Mouse (Mus musculus) neural tube, embryonic 11.5 days (tissue): ENCODE data around the gene Ergic1. TPM values are rescaled to one million over a fixed set of nuclear protein-coding genes. Genes with fewer than 3 reads are reported as not detected.

ENCODE experiments used
- ATAC-seq: fragments of 200-750 bp; cut with Nextera tagmentation; 2 replicates; pipeline ENCODE4 v1.8.0; 2017; ENCODE audit warnings: moderate number of reproducible peaks, mild to moderate bottlenecking, moderate TSS enrichment, moderate library complexity; ENCODE audit not compliant: insufficient read depth, low FRiP score, low TSS enrichment
- DNase-seq: peaks from one replicate; pipeline ENCODE4 v3.0.0-alpha.2; 2015; ENCODE audit warnings: low spot score
- H3K27ac ChIP-seq: fragments of 300-500 bp; sonication (generic); 2 replicates; pipeline ENCODE4 v1.5.1; 2014; ENCODE audit warnings: low read depth, mild to moderate bottlenecking, low read length
- H3K27me3 ChIP-seq: fragments of 300-500 bp; sonication (generic); 2 replicates; pipeline ENCODE4 v1.6.1; 2014; ENCODE audit warnings: mild to moderate bottlenecking, low read length, mixed read lengths; ENCODE audit not compliant: control insufficient read depth, insufficient read depth
- H3K36me3 ChIP-seq: fragments of 300-500 bp; sonication (generic); 2 replicates; pipeline ENCODE4 v1.6.1; 2014; ENCODE audit warnings: mild to moderate bottlenecking, low read length, moderate library complexity, mixed read lengths; ENCODE audit not compliant: control insufficient read depth, insufficient read depth
- H3K4me1 ChIP-seq: fragments of 300-500 bp; sonication (generic); 2 replicates; pipeline ENCODE4 v1.6.1; 2014; ENCODE audit warnings: low read length, mixed read lengths; ENCODE audit not compliant: control insufficient read depth, insufficient read depth
- H3K4me2 ChIP-seq: fragments of 300-500 bp; sonication (generic); 2 replicates; pipeline ENCODE4 v1.6.1; 2014; ENCODE audit warnings: low read depth, mild to moderate bottlenecking, moderate library complexity
- H3K4me3 ChIP-seq: fragments of 300-500 bp; sonication (generic); 2 replicates; pipeline ENCODE4 v1.5.1; 2014; ENCODE audit warnings: low read depth, low read length
- H3K9ac ChIP-seq: fragments of 300-500 bp; sonication (generic); 2 replicates; pipeline ENCODE4 v1.6.1; 2014; ENCODE audit warnings: mild to moderate bottlenecking, low read length
- H3K9me3 ChIP-seq: fragments of 300-500 bp; sonication (generic); 2 replicates; pipeline ENCODE4 v1.6.1; 2016; ENCODE audit warnings: low read length; ENCODE audit not compliant: control insufficient read depth
- WGBS: fragments of 180-500 bp; shearing (Covaris S2); extraction: QIAGEN DNeasy Blood & Tissue Kit; methylation state at CpG from one replicate; pipeline ENCODE4 v1.1.7; 2014; 5-methylcytosine and 5-hydroxymethylcytosine counted together
- polyA plus RNA-seq: library from polyadenylated mRNA; unstranded; fragments of >200 nt; fragmentation: Nextera tagmentation; extraction: Ambion mirVana; gene quantifications from 2 replicates; pipeline ENCODE4 v1.2.1, GENCODE M21; 2014

Ergic1 gene
- polyA plus RNA-seq, 1 experiment from 2014 or later: 126 TPM

GRCm38 (mm10) chr17:26616696-26617095 lies 55.4 kb downstream of the Ergic1 start:
- no peak overlapping the region for H3K4me2 ChIP-seq
- peaks cover 6% of the 10 kb centered on the region for H3K36me3 ChIP-seq
- H3K4me1 ChIP-seq: no peaks in the 10 kb centered on the region

GRCm38 (mm10) chr17:26618498-26618897 lies 57.2 kb downstream of the Ergic1 start:
- Histone ChIP-seq H3K4me1 (no peaks in the 10 kb centered on the region), H3K27me3 (no peaks in the 10 kb centered on the region), H3K4me2 (no peak overlapping the region), H3K4me3 (no peak overlapping the region), H3K9me3 (no peaks in the 10 kb centered on the region), H3K36me3 (peaks cover 6% of the 10 kb centered on the region), H3K9ac (no peak overlapping the region), H3K27ac (no peak overlapping the region)
- 89% methylated on average over 5 of the region's 5 CpGs for WGBS
- ATAC-seq (no peak), DNase-seq (no peak)

More at GRCm38 (mm10) chr17:26616696-26617095, 55.4 kb downstream of the Ergic1 start:
- no peak for ATAC-seq
- Histone ChIP-seq H3K9ac (no peak overlapping the region), H3K27me3 (no peaks in the 10 kb centered on the region), H3K27ac (no peak overlapping the region), H3K9me3 (no peaks in the 10 kb centered on the region), H3K4me3 (no peak overlapping the region)
- WGBS: 84% methylated on average over 2 of the region's 2 CpGs
- no peak for DNase-seq

GRCm38 (mm10) chr17:26619577-26619976 lies 58.3 kb downstream of the Ergic1 start:
- no peak overlapping the region for H3K9ac ChIP-seq
- WGBS: 91% methylated on average over 6 of the region's 6 CpGs
- ATAC-seq: no peak
- no peak overlapping the region for H3K4me3 ChIP-seq
- H3K4me2 ChIP-seq: no peak overlapping the region
- peaks cover 6% of the 10 kb centered on the region for H3K36me3 ChIP-seq
- no peaks in the 10 kb centered on the region for H3K27me3 ChIP-seq
- no peaks in the 10 kb centered on the region for H3K9me3 ChIP-seq
- H3K4me1 ChIP-seq: no peaks in the 10 kb centered on the region
- no peak for DNase-seq
- no peak overlapping the region for H3K27ac ChIP-seq

- DNase-seq (no peak), ATAC-seq (no peak)
- Histone ChIP-seq H3K4me1 (no peaks in the 10 kb centered on the region), H3K27me3 (no peaks in the 10 kb centered on the region), H3K36me3 (peaks cover 6% of the 10 kb centered on the region), H3K4me3 (no peak overlapping the region), H3K9ac (no peak overlapping the region), H3K9me3 (no peaks in the 10 kb centered on the region), H3K4me2 (no peak overlapping the region), H3K27ac (no peak overlapping the region)
- WGBS: 96% methylated on average over 6 of the region's 6 CpGs
Measured at GRCm38 (mm10) chr17:26620292-26620691, 59.0 kb downstream of the Ergic1 start.

GRCm38 (mm10) chr17:26620786-26621766 lies 59.8 kb downstream of the Ergic1 start:
- ATAC-seq (no peak), DNase-seq (no peak)
- Histone ChIP-seq H3K27ac (no peak overlapping the region), H3K9me3 (no peaks in the 10 kb centered on the region), H3K4me2 (no peak overlapping the region), H3K4me3 (no peak overlapping the region), H3K9ac (no peak overlapping the region), H3K4me1 (no peaks in the 10 kb centered on the region), H3K27me3 (no peaks in the 10 kb centered on the region), H3K36me3 (peaks cover 6% of the 10 kb centered on the region)
- WGBS: 94% methylated on average over 17 of the region's 17 CpGs

GRCm38 (mm10) chr17:26621912-26622311 lies 60.6 kb downstream of the Ergic1 start:
- no peaks in the 10 kb centered on the region for H3K9me3 ChIP-seq
- WGBS: 90% methylated on average over 5 of the region's 5 CpGs
- H3K9ac ChIP-seq: no peak overlapping the region
- H3K4me2 ChIP-seq: no peak overlapping the region
- no peak overlapping the region for H3K4me3 ChIP-seq
- H3K36me3 ChIP-seq: peaks cover 6% of the 10 kb centered on the region
- no peaks in the 10 kb centered on the region for H3K27me3 ChIP-seq
- no peak for DNase-seq
- H3K4me1 ChIP-seq: no peaks in the 10 kb centered on the region
- no peak overlapping the region for H3K27ac ChIP-seq
- no peak for ATAC-seq

- Histone ChIP-seq H3K9ac (no peak overlapping the region), H3K27me3 (no peaks in the 10 kb centered on the region), H3K27ac (no peak overlapping the region), H3K4me3 (no peak overlapping the region), H3K36me3 (peaks cover 3% of the 10 kb centered on the region; the same call in 1 of the 2 replicates), H3K4me2 (no peak overlapping the region), H3K4me1 (no peaks in the 10 kb centered on the region), H3K9me3 (no peaks in the 10 kb centered on the region)
- DNase-seq (no peak), ATAC-seq (no peak)
- 95% methylated on average over 6 of the region's 6 CpGs for WGBS
Measured at GRCm38 (mm10) chr17:26623991-26624390, 62.7 kb downstream of the Ergic1 start.

GRCm38 (mm10) chr17:26624999-26625398 lies 63.7 kb downstream of the Ergic1 start:
- H3K4me3 ChIP-seq: no peak overlapping the region
- no peak overlapping the region for H3K27ac ChIP-seq
- peaks cover 6% of the 10 kb centered on the region; the same call in 1 of the 2 replicates for H3K36me3 ChIP-seq
- H3K4me2 ChIP-seq: no peak overlapping the region
- ATAC-seq (no peak), DNase-seq (no peak)
- WGBS: 93% methylated on average over 10 of the region's 10 CpGs
- H3K9ac ChIP-seq: no peak overlapping the region
- H3K4me1 ChIP-seq: no peaks in the 10 kb centered on the region
- no peaks in the 10 kb centered on the region for H3K27me3 ChIP-seq
- no peaks in the 10 kb centered on the region for H3K9me3 ChIP-seq

- H3K9ac ChIP-seq: no peak overlapping the region
- H3K27me3 ChIP-seq: no peaks in the 10 kb centered on the region
- WGBS: 98% methylated on average over 2 of the region's 2 CpGs
- no peak overlapping the region for H3K4me3 ChIP-seq
- no peaks in the 10 kb centered on the region for H3K4me1 ChIP-seq
- no peak overlapping the region for H3K4me2 ChIP-seq
- ATAC-seq (no peak), DNase-seq (no peak)
- H3K36me3 ChIP-seq: peaks cover 8% of the 10 kb centered on the region; the same call in 1 of the 2 replicates
- H3K9me3 ChIP-seq: no peaks in the 10 kb centered on the region
- no peak overlapping the region for H3K27ac ChIP-seq
Measured at GRCm38 (mm10) chr17:26625521-26626010, 64.3 kb downstream of the Ergic1 start.
